Mouse (Mus musculus) cortical plate, adult 2 months (tissue): ENCODE measurements around the gene Gm26566.

Experiments
- CTCF ChIP-seq: fragments of 200-500 bp; IDR thresholded peaks from 2 replicates; pipeline ENCODE4 v1.5.1; 2011; ENCODE audit warnings: mild to moderate bottlenecking, control low read depth, low read length; ENCODE audit not compliant: insufficient read depth; ENCODE audit errors: extremely low read depth
- POLR2A ChIP-seq: fragments of 200-500 bp; IDR thresholded peaks from 2 replicates; pipeline ENCODE4 v1.6.1; 2011; ENCODE audit warnings: mild to moderate bottlenecking, low read length, control low read depth; ENCODE audit not compliant: insufficient read depth; ENCODE audit errors: extremely low read depth

GRCm38 (mm10) chr4:88683812-88684211 lies 37.8 kb upstream of the Gm26566 start, which contains the start of gene Ifna2:
- TF ChIP-seq POLR2A = no peak
- no peak for TF ChIP-seq CTCF
